Mouse (Mus musculus) left cerebral cortex, adult 9 months (tissue): ENCODE data around the gene Mccc2.
"Not testable (repeated sequence)": the region's sequence is repeated elsewhere in the genome, so short reads cannot be mapped to it uniquely, and the experiment has no call there.

ENCODE experiments used
- DNase-seq, 2 experiments: peaks; one replicate each; pipeline ENCODE4 v3.0.0; 2022; ENCODE audit warnings: low spot score in 2 of 2

The Mccc2 gene

GRCm38 (mm10) chr13:100014906-100015895 lies at the start of gene Mccc2:
Mccc2 (minus strand) TSS chr13:100015639.
- DNase-seq: peak; percentile 49 to 80

- no peak for DNase-seq
Observed at GRCm38 (mm10) chr13:100063936-100064335, 48.5 kb upstream of the Mccc2 start.

GRCm38 (mm10) chr13:100057738-100058137 lies 42.3 kb upstream of the Mccc2 start:
- not testable (repeated sequence) for DNase-seq

GRCm38 (mm10) chr13:100026013-100026412 lies 10.6 kb upstream of the Mccc2 start:
- no peak for DNase-seq

- DNase-seq: no peak
Observed at GRCm38 (mm10) chr13:100016891-100017290, 1.5 kb upstream of the Mccc2 start.

- no peak for DNase-seq
Observed at GRCm38 (mm10) chr13:100015937-100016336, 498 bp upstream of the Mccc2 start.

- DNase-seq: no peak
Observed at GRCm38 (mm10) chr13:100005911-100006496, 9.4 kb downstream of the Mccc2 start.

GRCm38 (mm10) chr13:100001790-100002196 lies 13.6 kb downstream of the Mccc2 start:
- DNase-seq: peak; percentile 43 to 87

- no peak for DNase-seq
Observed at GRCm38 (mm10) chr13:99999078-99999477, 16.4 kb downstream of the Mccc2 start.

GRCm38 (mm10) chr13:99998099-99998498 lies 17.3 kb downstream of the Mccc2 start:
- DNase-seq: no peak

- DNase-seq: no peak
Observed at GRCm38 (mm10) chr13:99989592-99989991, 25.8 kb downstream of the Mccc2 start.

GRCm38 (mm10) chr13:99983320-99983719 lies 32.1 kb downstream of the Mccc2 start:
- no peak for DNase-seq

- no peak for DNase-seq
Observed at GRCm38 (mm10) chr13:99979406-99979805, 36.0 kb downstream of the Mccc2 start.

- DNase-seq: no peak
Observed at GRCm38 (mm10) chr13:99970089-99970488, 45.4 kb downstream of the Mccc2 start.

- peak; percentile 22 to 75 for DNase-seq
Observed at GRCm38 (mm10) chr13:99967013-99967678, 48.3 kb downstream of the Mccc2 start.

GRCm38 (mm10) chr13:99963814-99964213 lies 51.6 kb downstream of the Mccc2 start:
- DNase-seq: no peak

GRCm38 (mm10) chr13:99961661-99962060 lies 53.8 kb downstream of the Mccc2 start:
- no peak for DNase-seq

GRCm38 (mm10) chr13:99955591-99955944 lies 59.9 kb downstream of the Mccc2 start:
- DNase-seq: no peak

- no peak for DNase-seq
Observed at GRCm38 (mm10) chr13:99954902-99955590, 60.4 kb downstream of the Mccc2 start.

GRCm38 (mm10) chr13:99947417-99947816 lies 68.0 kb downstream of the Mccc2 start:
- no peak for DNase-seq

GRCm38 (mm10) chr13:99943525-99943924 lies 71.9 kb downstream of the Mccc2 start:
- no peak for DNase-seq

- peak; percentile 25 to 41 for DNase-seq
Observed at GRCm38 (mm10) chr13:99940601-99941000, 74.8 kb downstream of the Mccc2 start.
